Mouse (Mus musculus): ENCODE results near the gene Otx2. TPM values are rescaled to one million over a fixed set of nuclear protein-coding genes. Genes with fewer than 3 reads are reported as not detected.

Otx2 gene
- polyA plus RNA-seq, 1 experiment, result not detected

- Histone ChIP-seq H3K36me3 (ENCODE audit: control insufficient read depth, insufficient read depth, low read length) (no peaks in the 10 kb centered on the region), H3K27ac (ENCODE audit: insufficient read depth, low read depth, low read length) (no peak overlapping the region), H3K4me3 (ENCODE audit: low read depth, low read length) (no peak overlapping the region), H3K4me1 (ENCODE audit: control insufficient read depth, insufficient read depth, insufficient read length, low read length) (0 out of 2 replicates have a peak, but pooled peaks cover under 1% of the 10 kb centered on the region), H3K27me3 (ENCODE audit: control insufficient read depth, insufficient read depth, low read length) (peaks cover 46% of the 10 kb centered on the region)
- TF ChIP-seq POLR2A (IDR thresholded peaks at IDR 0.05; ENCODE audit: low read depth, low read length) (no peak), CTCF (IDR thresholded peaks at IDR 0.05; ENCODE audit: extremely low read depth, insufficient read length, insufficient replicate concordance, low read depth, low read length) (no peak)
- WGBS, result 56% methylated on average over 4 of the region's 4 CpGs
Observed at GRCm38 (mm10) chr14:48659661-48660060, 14.0 kb downstream of the Otx2 start.

- WGBS, result 58% methylated on average over 6 of the region's 6 CpGs
- H3K4me3 ChIP-seq (ENCODE audit: low read depth, low read length), result no peak overlapping the region
- TF ChIP-seq CTCF (IDR thresholded peaks at IDR 0.05; ENCODE audit: extremely low read depth, insufficient read length, insufficient replicate concordance, low read depth, low read length), result no peak
- no peak for TF ChIP-seq POLR2A (IDR thresholded peaks at IDR 0.05; ENCODE audit: low read depth, low read length)
- no peaks in the 10 kb centered on the region for H3K36me3 ChIP-seq (ENCODE audit: control insufficient read depth, insufficient read depth, low read length)
- H3K4me1 ChIP-seq (ENCODE audit: control insufficient read depth, insufficient read depth, insufficient read length, low read length), result no peaks in the 10 kb centered on the region
- H3K27me3 ChIP-seq (ENCODE audit: control insufficient read depth, insufficient read depth, low read length), result peaks cover 50% of the 10 kb centered on the region
- H3K27ac ChIP-seq (ENCODE audit: insufficient read depth, low read depth, low read length), result no peak overlapping the region
Observed at GRCm38 (mm10) chr14:48657241-48657640, 16.4 kb downstream of the Otx2 start.

GRCm38 (mm10) chr14:48656711-48657110 is 16.9 kb downstream of the Otx2 start:
- no peak overlapping the region for H3K4me3 ChIP-seq (ENCODE audit: low read depth, low read length)
- no peak overlapping the region for H3K27ac ChIP-seq (ENCODE audit: insufficient read depth, low read depth, low read length)
- no peaks in the 10 kb centered on the region for H3K4me1 ChIP-seq (ENCODE audit: control insufficient read depth, insufficient read depth, insufficient read length, low read length)
- H3K27me3 ChIP-seq (ENCODE audit: control insufficient read depth, insufficient read depth, low read length), result peaks cover 50% of the 10 kb centered on the region
- no peaks in the 10 kb centered on the region for H3K36me3 ChIP-seq (ENCODE audit: control insufficient read depth, insufficient read depth, low read length)
- WGBS, result 55% methylated on average over 4 of the region's 4 CpGs
- TF ChIP-seq CTCF (IDR thresholded peaks at IDR 0.05; ENCODE audit: extremely low read depth, insufficient read length, insufficient replicate concordance, low read depth, low read length) (no peak), POLR2A (IDR thresholded peaks at IDR 0.05; ENCODE audit: low read depth, low read length) (no peak)

GRCm38 (mm10) chr14:48655792-48656550 is 17.6 kb downstream of the Otx2 start:
- no peaks in the 10 kb centered on the region for H3K36me3 ChIP-seq (ENCODE audit: control insufficient read depth, insufficient read depth, low read length)
- H3K27ac ChIP-seq (ENCODE audit: insufficient read depth, low read depth, low read length), result no peak overlapping the region
- peaks cover 48% of the 10 kb centered on the region for H3K27me3 ChIP-seq (ENCODE audit: control insufficient read depth, insufficient read depth, low read length)
- no peak overlapping the region for H3K4me3 ChIP-seq (ENCODE audit: low read depth, low read length)
- TF ChIP-seq POLR2A (IDR thresholded peaks at IDR 0.05; ENCODE audit: low read depth, low read length) (no peak), CTCF (IDR thresholded peaks at IDR 0.05; ENCODE audit: extremely low read depth, insufficient read length, insufficient replicate concordance, low read depth, low read length) (no peak)
- WGBS, result 10% methylated on average over 21 of the region's 21 CpGs
- H3K4me1 ChIP-seq (ENCODE audit: control insufficient read depth, insufficient read depth, insufficient read length, low read length), result no peaks in the 10 kb centered on the region

- TF ChIP-seq CTCF (IDR thresholded peaks at IDR 0.05; ENCODE audit: extremely low read depth, insufficient read length, insufficient replicate concordance, low read depth, low read length) (no peak), POLR2A (IDR thresholded peaks at IDR 0.05; ENCODE audit: low read depth, low read length) (no peak)
- H3K4me1 ChIP-seq (ENCODE audit: control insufficient read depth, insufficient read depth, insufficient read length, low read length), result no peaks in the 10 kb centered on the region
- no peak overlapping the region for H3K4me3 ChIP-seq (ENCODE audit: low read depth, low read length)
- no peak overlapping the region for H3K27ac ChIP-seq (ENCODE audit: insufficient read depth, low read depth, low read length)
- H3K36me3 ChIP-seq (ENCODE audit: control insufficient read depth, insufficient read depth, low read length), result no peaks in the 10 kb centered on the region
- peaks cover 45% of the 10 kb centered on the region for H3K27me3 ChIP-seq (ENCODE audit: control insufficient read depth, insufficient read depth, low read length)
- WGBS, result 3% methylated on average over 33 of the region's 33 CpGs
Observed at GRCm38 (mm10) chr14:48655073-48655791, 18.4 kb downstream of the Otx2 start.

- Histone ChIP-seq H3K27me3 (ENCODE audit: control insufficient read depth, insufficient read depth, low read length) (peaks cover 45% of the 10 kb centered on the region), H3K36me3 (ENCODE audit: control insufficient read depth, insufficient read depth, low read length) (no peaks in the 10 kb centered on the region), H3K4me1 (ENCODE audit: control insufficient read depth, insufficient read depth, insufficient read length, low read length) (no peaks in the 10 kb centered on the region), H3K27ac (ENCODE audit: insufficient read depth, low read depth, low read length) (no peak overlapping the region), H3K4me3 (ENCODE audit: low read depth, low read length) (no peak overlapping the region)
- TF ChIP-seq POLR2A (IDR thresholded peaks at IDR 0.05; ENCODE audit: low read depth, low read length) (no peak), CTCF (IDR thresholded peaks at IDR 0.05; ENCODE audit: extremely low read depth, insufficient read length, insufficient replicate concordance, low read depth, low read length) (no peak)
- WGBS, result 7% methylated on average over 20 of the region's 20 CpGs
Observed at GRCm38 (mm10) chr14:48654551-48655072, 19.0 kb downstream of the Otx2 start.

All from small intestine, adult 2 months (tissue).